Mouse (Mus musculus): Measurements from ENCODE around the gene Ppm1l. TPM values are rescaled to one million over a fixed set of nuclear protein-coding genes. Genes with fewer than 3 reads are reported as not detected.
"Not testable (repeated sequence)": the region's sequence is repeated elsewhere in the genome, so short reads cannot be mapped to it uniquely, and the experiment has no call there.

Gene Ppm1l
- polyA plus RNA-seq, 1 experiment: 0.75 TPM

- no peak for TF ChIP-seq POLR2A (IDR thresholded peaks at IDR 0.05; ENCODE audit: borderline replicate concordance, low read depth, low read length)
- no peak for TF ChIP-seq CTCF (IDR thresholded peaks at IDR 0.05; ENCODE audit: low read depth, low read length)
- Histone ChIP-seq H3K4me3 (ENCODE audit: insufficient read depth, low read length) (no peak overlapping the region), H3K4me1 (ENCODE audit: control insufficient read depth, insufficient read depth, low read length) (no peaks in the 10 kb centered on the region), H3K27ac (ENCODE audit: insufficient read depth, low read depth, low read length) (no peak overlapping the region)
Observed at GRCm38 (mm10) chr3:69423371-69423770, 106.7 kb downstream of the Ppm1l start.

- H3K4me1 ChIP-seq (ENCODE audit: control insufficient read depth, insufficient read depth, low read length); H3K27ac ChIP-seq (ENCODE audit: insufficient read depth, low read depth, low read length); H3K4me3 ChIP-seq (ENCODE audit: insufficient read depth, low read length): not testable (repeated sequence)
Observed at GRCm38 (mm10) chr3:69424781-69425180, 108.1 kb downstream of the Ppm1l start.

GRCm38 (mm10) chr3:69427259-69427658 lies 110.6 kb downstream of the Ppm1l start:
- no peak overlapping the region for H3K27ac ChIP-seq (ENCODE audit: insufficient read depth, low read depth, low read length)
- no peak for TF ChIP-seq POLR2A (IDR thresholded peaks at IDR 0.05; ENCODE audit: borderline replicate concordance, low read depth, low read length)
- TF ChIP-seq CTCF (IDR thresholded peaks at IDR 0.05; ENCODE audit: low read depth, low read length): no peak
- H3K4me1 ChIP-seq (ENCODE audit: control insufficient read depth, insufficient read depth, low read length): no peaks in the 10 kb centered on the region
- no peak overlapping the region for H3K4me3 ChIP-seq (ENCODE audit: insufficient read depth, low read length)

- no peak overlapping the region for H3K4me3 ChIP-seq (ENCODE audit: insufficient read depth, low read length)
- TF ChIP-seq CTCF (IDR thresholded peaks at IDR 0.05; ENCODE audit: low read depth, low read length): no peak
- no peak for TF ChIP-seq POLR2A (IDR thresholded peaks at IDR 0.05; ENCODE audit: borderline replicate concordance, low read depth, low read length)
- H3K27ac ChIP-seq (ENCODE audit: insufficient read depth, low read depth, low read length): no peak overlapping the region
- H3K4me1 ChIP-seq (ENCODE audit: control insufficient read depth, insufficient read depth, low read length): no peaks in the 10 kb centered on the region
Observed at GRCm38 (mm10) chr3:69428221-69428620, 111.6 kb downstream of the Ppm1l start.

- Histone ChIP-seq H3K4me1 (ENCODE audit: control insufficient read depth, insufficient read depth, low read length) (no peaks in the 10 kb centered on the region), H3K4me3 (ENCODE audit: insufficient read depth, low read length) (no peak overlapping the region), H3K27ac (ENCODE audit: insufficient read depth, low read depth, low read length) (no peak overlapping the region)
- TF ChIP-seq POLR2A (IDR thresholded peaks at IDR 0.05; ENCODE audit: borderline replicate concordance, low read depth, low read length) (no peak), CTCF (IDR thresholded peaks at IDR 0.05; ENCODE audit: low read depth, low read length) (no peak)
Observed at GRCm38 (mm10) chr3:69429319-69429718, 112.7 kb downstream of the Ppm1l start.

- Histone ChIP-seq H3K27ac (ENCODE audit: insufficient read depth, low read depth, low read length) (no peak overlapping the region), H3K4me3 (ENCODE audit: insufficient read depth, low read length) (no peak overlapping the region), H3K4me1 (ENCODE audit: control insufficient read depth, insufficient read depth, low read length) (no peaks in the 10 kb centered on the region)
- TF ChIP-seq POLR2A (IDR thresholded peaks at IDR 0.05; ENCODE audit: borderline replicate concordance, low read depth, low read length) (no peak), CTCF (IDR thresholded peaks at IDR 0.05; ENCODE audit: low read depth, low read length) (no peak)
Observed at GRCm38 (mm10) chr3:69433580-69433979, 116.9 kb downstream of the Ppm1l start.

GRCm38 (mm10) chr3:69438773-69439514 lies 122.3 kb downstream of the Ppm1l start:
- H3K4me3 ChIP-seq (ENCODE audit: insufficient read depth, low read length): no peak overlapping the region
- 0 out of 2 replicates have a peak overlapping the region, but pooled peaks have one; percentile 17 for H3K27ac ChIP-seq (ENCODE audit: insufficient read depth, low read depth, low read length)
- H3K4me1 ChIP-seq (ENCODE audit: control insufficient read depth, insufficient read depth, low read length): peaks cover 24% of the 10 kb centered on the region
- TF ChIP-seq POLR2A (IDR thresholded peaks at IDR 0.05; ENCODE audit: borderline replicate concordance, low read depth, low read length) (no peak), CTCF (IDR thresholded peaks at IDR 0.05; ENCODE audit: low read depth, low read length) (no peak)

GRCm38 (mm10) chr3:69440761-69441160 lies 124.1 kb downstream of the Ppm1l start:
- no peak for TF ChIP-seq POLR2A (IDR thresholded peaks at IDR 0.05; ENCODE audit: borderline replicate concordance, low read depth, low read length)
- TF ChIP-seq CTCF (IDR thresholded peaks at IDR 0.05; ENCODE audit: low read depth, low read length): no peak
- H3K4me1 ChIP-seq (ENCODE audit: control insufficient read depth, insufficient read depth, low read length): peaks cover 34% of the 10 kb centered on the region
- 0 out of 2 replicates have a peak overlapping the region, but pooled peaks have one; percentile 10 for H3K27ac ChIP-seq (ENCODE audit: insufficient read depth, low read depth, low read length)
- H3K4me3 ChIP-seq (ENCODE audit: insufficient read depth, low read length): no peak overlapping the region

GRCm38 (mm10) chr3:69446989-69447388 lies 130.3 kb downstream of the Ppm1l start:
- Histone ChIP-seq H3K4me1 (ENCODE audit: control insufficient read depth, insufficient read depth, low read length) (peaks cover 27% of the 10 kb centered on the region), H3K4me3 (ENCODE audit: insufficient read depth, low read length) (no peak overlapping the region), H3K27ac (ENCODE audit: insufficient read depth, low read depth, low read length) (peak overlapping the region; percentile 80)
- no peak for TF ChIP-seq CTCF (IDR thresholded peaks at IDR 0.05; ENCODE audit: low read depth, low read length)
- TF ChIP-seq POLR2A (IDR thresholded peaks at IDR 0.05; ENCODE audit: borderline replicate concordance, low read depth, low read length): no peak

GRCm38 (mm10) chr3:69449041-69449440 lies 132.4 kb downstream of the Ppm1l start:
- Histone ChIP-seq H3K4me1 (ENCODE audit: control insufficient read depth, insufficient read depth, low read length) (peaks cover 27% of the 10 kb centered on the region), H3K27ac (ENCODE audit: insufficient read depth, low read depth, low read length) (no peak overlapping the region), H3K4me3 (ENCODE audit: insufficient read depth, low read length) (no peak overlapping the region)
- TF ChIP-seq POLR2A (IDR thresholded peaks at IDR 0.05; ENCODE audit: borderline replicate concordance, low read depth, low read length) (no peak), CTCF (IDR thresholded peaks at IDR 0.05; ENCODE audit: low read depth, low read length) (no peak)

Measured in bone marrow macrophage, adult 2 months (primary cell).